Mouse (Mus musculus) hindbrain, embryonic 15.5 days (tissue): ENCODE data around the gene Acvr1. TPM values are rescaled to one million over a fixed set of nuclear protein-coding genes. Genes with fewer than 3 reads are reported as not detected.

Experiments used
- ATAC-seq: fragments of 200-750 bp; cut with Nextera tagmentation; 2 replicates; pipeline ENCODE4 v1.8.0; 2017; ENCODE audit warnings: low read depth, moderate number of reproducible peaks, moderate TSS enrichment; ENCODE audit not compliant: low FRiP score
- H3K27ac ChIP-seq: fragments of 300-500 bp; sonication (generic); replicated peaks from 2 replicates; pipeline ENCODE4 v1.5.1; 2015; ENCODE audit warnings: mild to moderate bottlenecking, inconsistent platforms
- H3K27me3 ChIP-seq: fragments of 300-500 bp; sonication (generic); 2 replicates; pipeline ENCODE4 v1.6.1; 2015; ENCODE audit warnings: control low read depth, inconsistent platforms
- H3K36me3 ChIP-seq: fragments of 300-500 bp; sonication (generic); 2 replicates; pipeline ENCODE4 v1.6.1; 2015; ENCODE audit warnings: control low read depth, inconsistent platforms
- H3K4me1 ChIP-seq: fragments of 300-500 bp; sonication (generic); replicated peaks from 2 replicates; pipeline ENCODE4 v1.6.1; 2015; ENCODE audit warnings: control low read depth, inconsistent platforms
- H3K4me2 ChIP-seq: fragments of 300-500 bp; sonication (generic); 2 replicates; pipeline ENCODE4 v1.6.1; 2015; ENCODE audit warnings: moderate library complexity, mild to moderate bottlenecking, inconsistent platforms
- H3K4me3 ChIP-seq: fragments of 300-500 bp; sonication (generic); 2 replicates; pipeline ENCODE4 v1.5.1; 2015; ENCODE audit warnings: mild to moderate bottlenecking, inconsistent platforms
- H3K9ac ChIP-seq: fragments of 300-500 bp; sonication (generic); 2 replicates; pipeline ENCODE4 v1.6.1; 2015; ENCODE audit warnings: inconsistent platforms
- H3K9me3 ChIP-seq: fragments of 300-500 bp; sonication (generic); 2 replicates; pipeline ENCODE4 v1.6.1; 2016; ENCODE audit warnings: control low read depth, inconsistent platforms
- WGBS: fragments of 180-500 bp; shearing (Covaris S2); methylation state at CpG from one replicate; pipeline ENCODE4 v1.1.7; 2015; 5-methylcytosine and 5-hydroxymethylcytosine counted together
- polyA plus RNA-seq: library from polyadenylated mRNA; unstranded; fragments of >200 nt; fragmentation: Nextera tagmentation; extraction: Ambion mirVana; gene quantifications from 2 replicates; pipeline ENCODE4 v1.2.1, GENCODE M21; 2015

The Acvr1 gene
- polyA plus RNA-seq, 1 experiment from 2014 or later, result 5.0 TPM

- 76% methylated on average over 3 of the region's 3 CpGs for WGBS
- Histone ChIP-seq H3K4me3 (no peak overlapping the region), H3K27me3 (no peaks in the 10 kb centered on the region), H3K9me3 (no peaks in the 10 kb centered on the region), H3K4me2 (no peak overlapping the region), H3K9ac (no peak overlapping the region), H3K27ac (no peak overlapping the region), H3K36me3 (no peaks in the 10 kb centered on the region), H3K4me1 (peaks cover 15% of the 10 kb centered on the region)
- ATAC-seq, result no peak
Measured at GRCm38 (mm10) chr2:58513212-58513611, 53.7 kb downstream of the Acvr1 start.

- ATAC-seq, result no peak
- H3K9ac ChIP-seq, result no peak overlapping the region
- WGBS, result 63% methylated on average over 8 of the region's 8 CpGs
- no peak overlapping the region for H3K27ac ChIP-seq
- no peaks in the 10 kb centered on the region for H3K27me3 ChIP-seq
- H3K4me1 ChIP-seq, result peaks cover 8% of the 10 kb centered on the region; the same call in 1 of the 2 replicates
- H3K9me3 ChIP-seq, result no peaks in the 10 kb centered on the region
- H3K4me3 ChIP-seq, result no peak overlapping the region
- H3K36me3 ChIP-seq, result no peaks in the 10 kb centered on the region
- no peak overlapping the region for H3K4me2 ChIP-seq
Measured at GRCm38 (mm10) chr2:58510192-58510591, 56.8 kb downstream of the Acvr1 start.

- H3K36me3 ChIP-seq, result no peaks in the 10 kb centered on the region
- no peaks in the 10 kb centered on the region for H3K4me1 ChIP-seq
- no peak overlapping the region for H3K4me3 ChIP-seq
- WGBS, result 84% methylated on average over 9 of the region's 9 CpGs
- H3K4me2 ChIP-seq, result no peak overlapping the region
- no peaks in the 10 kb centered on the region for H3K27me3 ChIP-seq
- no peaks in the 10 kb centered on the region for H3K9me3 ChIP-seq
- ATAC-seq, result 0 out of 2 replicates have a peak, but pooled peaks have one; percentile 35
- H3K27ac ChIP-seq, result no peak overlapping the region
- H3K9ac ChIP-seq, result no peak overlapping the region
Measured at GRCm38 (mm10) chr2:58505306-58506090, 61.5 kb downstream of the Acvr1 start.

GRCm38 (mm10) chr2:58496647-58497410 is 70.1 kb downstream of the Acvr1 start:
- no peak overlapping the region for H3K9ac ChIP-seq

GRCm38 (mm10) chr2:58495271-58495670 is 71.7 kb downstream of the Acvr1 start:
- H3K27me3 ChIP-seq, result no peaks in the 10 kb centered on the region
- H3K9ac ChIP-seq, result no peak overlapping the region
- no peaks in the 10 kb centered on the region for H3K36me3 ChIP-seq
- 0 out of 2 replicates have a peak, but pooled peaks cover 4% of the 10 kb centered on the region for H3K4me1 ChIP-seq
- no peak overlapping the region for H3K27ac ChIP-seq
- no peak overlapping the region for H3K4me2 ChIP-seq
- H3K9me3 ChIP-seq, result no peaks in the 10 kb centered on the region
- no peak overlapping the region for H3K4me3 ChIP-seq
- no peak for ATAC-seq
- WGBS, result 88% methylated on average over 3 of the region's 3 CpGs

More at GRCm38 (mm10) chr2:58496647-58497410, 70.1 kb downstream of the Acvr1 start:
- ATAC-seq, result no peak
- 76% methylated on average over 8 of the region's 8 CpGs for WGBS
- H3K27me3 ChIP-seq, result no peaks in the 10 kb centered on the region
- 0 out of 2 replicates have a peak, but pooled peaks cover 4% of the 10 kb centered on the region for H3K4me1 ChIP-seq
- H3K4me3 ChIP-seq, result no peak overlapping the region
- no peaks in the 10 kb centered on the region for H3K36me3 ChIP-seq
- H3K9me3 ChIP-seq, result no peaks in the 10 kb centered on the region
- no peak overlapping the region for H3K27ac ChIP-seq
- no peak overlapping the region for H3K4me2 ChIP-seq

- no peak for ATAC-seq
- Histone ChIP-seq H3K27ac (no peak overlapping the region), H3K4me3 (no peak overlapping the region), H3K4me2 (no peak overlapping the region), H3K4me1 (0 out of 2 replicates have a peak, but pooled peaks cover 4% of the 10 kb centered on the region), H3K36me3 (no peaks in the 10 kb centered on the region), H3K9me3 (no peaks in the 10 kb centered on the region), H3K27me3 (no peaks in the 10 kb centered on the region), H3K9ac (no peak overlapping the region)
- 56% methylated on average over 18 of the region's 18 CpGs for WGBS
Measured at GRCm38 (mm10) chr2:58493685-58494635, 73.0 kb downstream of the Acvr1 start.

GRCm38 (mm10) chr2:58489275-58489674 is 77.7 kb downstream of the Acvr1 start:
- no peaks in the 10 kb centered on the region for H3K9me3 ChIP-seq
- 81% methylated on average over 9 of the region's 9 CpGs for WGBS
- H3K36me3 ChIP-seq, result no peaks in the 10 kb centered on the region
- no peak overlapping the region for H3K9ac ChIP-seq
- ATAC-seq, result no peak
- H3K4me2 ChIP-seq, result no peak overlapping the region
- no peak overlapping the region for H3K27ac ChIP-seq
- H3K27me3 ChIP-seq, result no peaks in the 10 kb centered on the region
- peaks cover 24% of the 10 kb centered on the region for H3K4me1 ChIP-seq
- H3K4me3 ChIP-seq, result no peak overlapping the region

- Histone ChIP-seq H3K27ac (no peak overlapping the region), H3K27me3 (no peaks in the 10 kb centered on the region), H3K4me2 (no peak overlapping the region), H3K4me1 (peaks cover 27% of the 10 kb centered on the region), H3K9me3 (no peaks in the 10 kb centered on the region), H3K9ac (no peak overlapping the region), H3K4me3 (no peak overlapping the region), H3K36me3 (no peaks in the 10 kb centered on the region)
- 93% methylated on average over 8 of the region's 8 CpGs for WGBS
- no peak for ATAC-seq
Measured at GRCm38 (mm10) chr2:58488404-58488803, 78.6 kb downstream of the Acvr1 start.

GRCm38 (mm10) chr2:58487279-58487560 is 79.7 kb downstream of the Acvr1 start:
- no peak overlapping the region for H3K4me3 ChIP-seq
- ATAC-seq, result no peak
- 0 out of 2 replicates have a peak overlapping the region, but pooled peaks have one; percentile 1 for H3K27ac ChIP-seq
- no peak overlapping the region for H3K9ac ChIP-seq
- no peaks in the 10 kb centered on the region for H3K27me3 ChIP-seq
- H3K4me2 ChIP-seq, result no peak overlapping the region
- 64% methylated on average over 3 of the region's 3 CpGs for WGBS
- peaks cover 27% of the 10 kb centered on the region for H3K4me1 ChIP-seq
- H3K9me3 ChIP-seq, result no peaks in the 10 kb centered on the region
- H3K36me3 ChIP-seq, result no peaks in the 10 kb centered on the region

- no peaks in the 10 kb centered on the region for H3K36me3 ChIP-seq
- no peak overlapping the region for H3K9ac ChIP-seq
- H3K4me1 ChIP-seq, result peaks cover 27% of the 10 kb centered on the region
- no peaks in the 10 kb centered on the region for H3K27me3 ChIP-seq
- 0 out of 2 replicates have a peak, but pooled peaks have one; percentile 14 for ATAC-seq
- 55% methylated on average over 13 of the region's 14 CpGs for WGBS
- no peaks in the 10 kb centered on the region for H3K9me3 ChIP-seq
- no peak overlapping the region for H3K4me3 ChIP-seq
- no peak overlapping the region for H3K4me2 ChIP-seq
- 0 out of 2 replicates have a peak overlapping the region, but pooled peaks have one; percentile 1 for H3K27ac ChIP-seq
Measured at GRCm38 (mm10) chr2:58486441-58487278, 80.3 kb downstream of the Acvr1 start.

GRCm38 (mm10) chr2:58485683-58486082 is 81.3 kb downstream of the Acvr1 start:
- Histone ChIP-seq H3K27me3 (no peaks in the 10 kb centered on the region), H3K4me2 (no peak overlapping the region), H3K4me1 (peaks cover 27% of the 10 kb centered on the region), H3K4me3 (no peak overlapping the region), H3K36me3 (no peaks in the 10 kb centered on the region), H3K9me3 (no peaks in the 10 kb centered on the region), H3K27ac (no peak overlapping the region), H3K9ac (no peak overlapping the region)
- ATAC-seq, result no peak
- WGBS, result 91% methylated on average over 3 of the region's 3 CpGs
